Mouse (Mus musculus): ENCODE measurements around the gene Itgax.

DNA sequence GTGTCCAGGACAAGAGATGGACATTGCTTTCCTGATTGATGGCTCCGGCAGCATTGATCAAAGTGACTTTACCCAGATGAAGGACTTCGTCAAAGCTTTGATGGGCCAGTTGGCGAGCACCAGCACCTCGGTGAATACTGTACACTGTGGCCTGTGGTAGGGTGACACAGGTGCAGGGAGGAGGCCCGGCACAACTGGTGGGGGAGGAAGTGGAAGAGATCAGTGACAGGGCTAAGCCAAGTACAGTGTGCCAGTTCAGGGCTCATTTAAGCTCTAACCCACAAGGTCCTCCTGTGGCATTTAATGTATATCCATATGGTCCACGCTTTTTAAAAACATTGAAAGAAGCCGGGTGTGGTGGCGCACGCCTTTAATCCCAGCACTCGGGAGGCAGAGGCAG lies 52.3 kb downstream of the Itgax start:
- TF ChIP-seq POLR2A (IDR thresholded peaks at IDR 0.05; ENCODE audit: control insufficient read depth, low read depth, low read length), result no peak
- TF ChIP-seq CTCF (IDR thresholded peaks at IDR 0.05; ENCODE audit: control insufficient read depth, insufficient read depth, insufficient replicate concordance, low read depth, low read length), result no peak
